Mouse (Mus musculus): ENCODE results near the gene Gm12169. TPM values are rescaled to one million over a fixed set of nuclear protein-coding genes. Genes with fewer than 3 reads are reported as not detected.
A peak's percentile ranks its signal among the peaks of the same experiment; 100 is the strongest.

Gm12169 gene
- polyA plus RNA-seq, 1 experiment from 2014 or later: not detected

GRCm38 (mm10) chr11:46549721-46550120, 25.7 kb downstream of the Gm12169 start:
- Histone ChIP-seq H3K27ac (no peak overlapping the region), H3K4me2 (replicated peaks) (no peak overlapping the region), H3K4me3 (no peak overlapping the region), H3K27me3 (no peaks in the 10 kb centered on the region), H3K36me3 (no peaks in the 10 kb centered on the region), H3K9me3 (no peaks in the 10 kb centered on the region), H3K9ac (no peak overlapping the region), H3K4me1 (no peaks in the 10 kb centered on the region)
- no peak for ATAC-seq (ENCODE audit: low FRiP score, low read depth)
- whole genome bisulfite sequencing: 85% methylated on average over 4 of the region's 4 CpGs

GRCm38 (mm10) chr11:46552741-46553140, 28.7 kb downstream of the Gm12169 start:
- Histone ChIP-seq H3K9ac (no peak overlapping the region), H3K4me3 (no peak overlapping the region), H3K36me3 (no peaks in the 10 kb centered on the region), H3K9me3 (no peaks in the 10 kb centered on the region), H3K4me1 (no peaks in the 10 kb centered on the region), H3K27ac (no peak overlapping the region), H3K27me3 (no peaks in the 10 kb centered on the region), H3K4me2 (replicated peaks) (no peak overlapping the region)
- no peak for ATAC-seq (ENCODE audit: low FRiP score, low read depth)
- 95% methylated on average over 3 of the region's 3 CpGs for WGBS

GRCm38 (mm10) chr11:46561096-46561495, 37.1 kb downstream of the Gm12169 start:
- no peaks in the 10 kb centered on the region for H3K4me1 ChIP-seq
- no peaks in the 10 kb centered on the region for H3K27me3 ChIP-seq
- H3K4me3 ChIP-seq: no peak overlapping the region
- no peak overlapping the region for H3K27ac ChIP-seq
- no peak for ATAC-seq (ENCODE audit: low FRiP score, low read depth)
- H3K9ac ChIP-seq: no peak overlapping the region
- no peaks in the 10 kb centered on the region for H3K9me3 ChIP-seq
- no peaks in the 10 kb centered on the region for H3K36me3 ChIP-seq
- H3K4me2 ChIP-seq (replicated peaks): no peak overlapping the region
- WGBS: 74% methylated on average over 4 of the region's 4 CpGs

DNA sequence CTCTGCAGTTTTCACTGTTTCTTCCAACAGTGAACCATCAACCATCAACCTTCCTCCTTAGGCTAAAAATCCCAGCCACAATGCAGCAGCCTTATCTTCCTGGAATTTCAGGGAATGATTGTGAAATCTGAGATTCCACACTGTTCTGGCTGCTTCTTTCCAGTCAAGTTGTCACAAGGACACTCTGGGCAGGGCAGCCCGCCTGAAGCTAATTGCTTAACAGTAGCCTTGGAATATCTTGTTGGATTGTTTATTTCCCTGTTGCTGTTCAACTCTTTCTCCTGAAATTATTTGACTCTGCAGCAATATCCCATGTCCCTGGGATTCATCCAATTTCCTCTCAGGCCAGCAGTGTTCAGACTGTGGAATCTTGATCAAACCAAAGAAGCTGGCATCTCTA, 40.7 kb downstream of the Gm12169 start:
- no peaks in the 10 kb centered on the region for H3K9me3 ChIP-seq
- WGBS: 72% methylated on average over 1 of the region's 1 CpGs

DNA sequence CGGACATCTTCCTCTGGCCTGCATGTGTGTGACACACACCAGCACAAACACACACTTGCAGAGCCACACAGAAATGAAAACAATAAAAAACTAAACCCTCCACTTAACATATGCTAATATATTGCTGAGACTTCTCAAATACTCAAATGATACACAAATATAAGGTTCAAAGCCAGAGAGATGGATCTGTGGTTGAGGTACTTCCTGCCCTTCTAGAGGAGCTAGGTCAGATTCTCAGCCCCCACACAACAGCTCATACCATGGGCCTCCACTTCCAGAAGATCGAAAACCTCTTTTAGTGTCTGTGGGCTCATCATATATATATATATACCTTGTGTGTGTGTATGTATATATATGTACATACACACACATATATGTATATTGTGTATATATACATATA, 42.0 kb downstream of the Gm12169 start:
- Histone ChIP-seq H3K9me3 (no peaks in the 10 kb centered on the region), H3K4me1 (no peaks in the 10 kb centered on the region), H3K27ac (no peak overlapping the region), H3K9ac (no peak overlapping the region), H3K27me3 (no peaks in the 10 kb centered on the region), H3K4me3 (no peak overlapping the region), H3K4me2 (replicated peaks) (no peak overlapping the region), H3K36me3 (no peaks in the 10 kb centered on the region)
- no peak for ATAC-seq (ENCODE audit: low FRiP score, low read depth)
- WGBS: 92% methylated on average over 2 of the region's 2 CpGs

More for the DNA sequence above, 40.7 kb downstream of the Gm12169 start:
- Histone ChIP-seq H3K27ac (no peak overlapping the region), H3K4me3 (no peak overlapping the region), H3K27me3 (no peaks in the 10 kb centered on the region), H3K4me1 (no peaks in the 10 kb centered on the region), H3K36me3 (no peaks in the 10 kb centered on the region), H3K9ac (no peak overlapping the region), H3K4me2 (replicated peaks) (no peak overlapping the region)
- ATAC-seq (ENCODE audit: low FRiP score, low read depth): no peak

- no peak for ATAC-seq (ENCODE audit: low FRiP score, low read depth)
- H3K27ac ChIP-seq: no peak overlapping the region
- no peak overlapping the region for H3K4me3 ChIP-seq
- H3K27me3 ChIP-seq: no peaks in the 10 kb centered on the region
- WGBS: 63% methylated on average over 1 of the region's 1 CpGs
- no peaks in the 10 kb centered on the region for H3K4me1 ChIP-seq
- no peak overlapping the region for H3K9ac ChIP-seq
- no peak overlapping the region for H3K4me2 ChIP-seq (replicated peaks)
- H3K36me3 ChIP-seq: no peaks in the 10 kb centered on the region
- H3K9me3 ChIP-seq: no peaks in the 10 kb centered on the region
Measured at GRCm38 (mm10) chr11:46569107-46569506, 45.1 kb downstream of the Gm12169 start.

GRCm38 (mm10) chr11:46571327-46571726, 47.3 kb downstream of the Gm12169 start, which contains the start of gene BC053393:
TSS of gene BC053393 (plus strand) at chr11:46571536.
- Histone ChIP-seq H3K9me3 (no peaks in the 10 kb centered on the region), H3K4me3 (no peak within 1 kb of the TSS), H3K4me1 (no peaks in the 10 kb centered on the region), H3K27me3 (no peaks in the 10 kb centered on the region), H3K4me2 (replicated peaks) (no peak within 1 kb of the TSS), H3K36me3 (no peaks in the 10 kb centered on the region), H3K9ac (no peak within 1 kb of the TSS), H3K27ac (no peak within 1 kb of the TSS)
- WGBS: 65% methylated on average over 1 of the region's 1 CpGs
- ATAC-seq (ENCODE audit: low FRiP score, low read depth): no peak

DNA sequence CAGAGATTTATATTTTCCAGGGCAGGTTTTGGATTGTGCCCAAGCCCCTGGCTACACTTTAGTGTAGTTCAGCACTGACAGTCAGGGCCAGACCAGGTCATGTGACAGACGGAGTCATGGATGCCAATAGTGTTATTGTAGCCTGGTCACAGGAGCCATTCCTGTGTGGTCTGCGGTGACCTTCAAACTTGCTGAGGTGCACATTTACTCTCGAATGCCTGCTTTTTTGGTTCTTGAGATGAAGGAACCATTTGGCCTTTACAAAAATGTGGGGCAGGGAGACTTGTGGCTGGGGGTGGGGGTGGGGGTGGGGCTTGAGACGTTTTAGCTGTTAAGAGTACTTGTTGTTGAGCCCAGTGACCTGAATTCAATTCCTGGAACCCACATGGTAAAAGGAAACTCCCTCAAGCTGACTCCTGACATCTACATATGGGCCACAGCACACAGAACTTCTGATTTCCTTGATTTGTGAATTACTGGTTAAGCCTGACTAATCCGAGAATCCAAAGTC, 54.8 kb downstream of the Gm12169 start:
- Histone ChIP-seq H3K4me2 (replicated peaks) (no peak overlapping the region), H3K9ac (no peak overlapping the region; the same call in 1 of the 2 replicates), H3K4me1 (no peaks in the 10 kb centered on the region), H3K27me3 (no peaks in the 10 kb centered on the region), H3K27ac (peak overlapping the region; percentile 61; the same call in 1 of the 2 replicates), H3K9me3 (no peaks in the 10 kb centered on the region), H3K4me3 (no peak overlapping the region), H3K36me3 (no peaks in the 10 kb centered on the region)
- peak; percentile 86; the same call in 1 of the 2 replicates for ATAC-seq (ENCODE audit: low FRiP score, low read depth)
- 47% methylated on average over 5 of the region's 5 CpGs for WGBS

GRCm38 (mm10) chr11:46580428-46580827, 56.4 kb downstream of the Gm12169 start:
- Histone ChIP-seq H3K9me3 (no peaks in the 10 kb centered on the region), H3K36me3 (no peaks in the 10 kb centered on the region), H3K4me3 (no peak overlapping the region), H3K27ac (no peak overlapping the region), H3K4me2 (replicated peaks) (no peak overlapping the region), H3K4me1 (no peaks in the 10 kb centered on the region), H3K27me3 (no peaks in the 10 kb centered on the region), H3K9ac (no peak overlapping the region)
- WGBS: 77% methylated on average over 3 of the region's 3 CpGs
- no peak for ATAC-seq (ENCODE audit: low FRiP score, low read depth)

DNA sequence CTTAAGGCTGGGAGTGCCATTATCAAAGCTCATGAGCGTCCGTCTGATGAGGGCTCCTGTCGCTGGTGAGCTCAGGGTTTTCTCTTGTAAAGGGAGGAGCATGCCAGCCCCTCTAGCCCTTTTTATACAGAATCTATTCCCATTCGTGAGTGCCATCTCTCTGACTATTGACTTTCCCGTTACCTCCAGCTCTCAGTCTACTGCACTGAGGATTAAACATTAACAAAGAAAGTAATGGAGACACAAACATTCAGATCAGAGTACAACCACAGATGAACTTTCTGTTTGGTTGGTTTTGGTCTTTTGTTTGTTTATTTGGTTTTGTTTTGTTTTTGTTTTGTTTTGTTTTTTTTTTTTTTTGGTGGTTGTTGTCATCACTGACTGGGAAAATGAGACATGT, 58.7 kb downstream of the Gm12169 start:
- no peak overlapping the region for H3K27ac ChIP-seq
- no peaks in the 10 kb centered on the region for H3K27me3 ChIP-seq
- no peak for ATAC-seq (ENCODE audit: low FRiP score, low read depth)
- no peak overlapping the region for H3K9ac ChIP-seq
- H3K9me3 ChIP-seq: no peaks in the 10 kb centered on the region
- no peak overlapping the region for H3K4me2 ChIP-seq (replicated peaks)
- 88% methylated on average over 5 of the region's 5 CpGs for WGBS
- H3K4me1 ChIP-seq: no peaks in the 10 kb centered on the region
- no peak overlapping the region for H3K4me3 ChIP-seq
- no peaks in the 10 kb centered on the region for H3K36me3 ChIP-seq

Other genes with a start within 250 kb of the Gm12169 start
- 11.0 and 14.1 TPM in 2 replicates for gene Cyfip2, start 211.4 kb upstream of the Gm12169 start, polyA plus RNA-seq (2015; fragmentation: Nextera tagmentation; extraction: Ambion mirVana)
- gene Itk, start 134.7 kb upstream of the Gm12169 start, polyA plus RNA-seq (2015; fragmentation: Nextera tagmentation; extraction: Ambion mirVana): 0.04 and 0.10 TPM in 2 replicates
- not detected in 2 replicates for gene Fam71b, start 127.7 kb upstream of the Gm12169 start, polyA plus RNA-seq (2015; fragmentation: Nextera tagmentation; extraction: Ambion mirVana)
- gene Med7, start 87.3 kb upstream of the Gm12169 start, polyA plus RNA-seq (2015; fragmentation: Nextera tagmentation; extraction: Ambion mirVana): 83.4 and 92.5 TPM in 2 replicates
- gene Havcr2, start 69.3 kb upstream of the Gm12169 start, polyA plus RNA-seq (2015; fragmentation: Nextera tagmentation; extraction: Ambion mirVana): 0.17 TPM in 1 of 2 replicates, not detected in the other
- 0.09 TPM in 1 of 2 replicates, not detected in the other for gene BC053393, start 47.3 kb downstream of the Gm12169 start, polyA plus RNA-seq (2015; fragmentation: Nextera tagmentation; extraction: Ambion mirVana)
- 0.47 TPM in 1 of 2 replicates, not detected in the other for gene Dppa1, start 105.0 kb downstream of the Gm12169 start, polyA plus RNA-seq (2015; fragmentation: Nextera tagmentation; extraction: Ambion mirVana)
- gene Timd2, start 182.8 kb downstream of the Gm12169 start, polyA plus RNA-seq (2015; fragmentation: Nextera tagmentation; extraction: Ambion mirVana): 0.09 TPM in 1 of 2 replicates, not detected in the other
- 0.20 and 0.36 TPM in 2 replicates for gene Havcr1, start 210.9 kb downstream of the Gm12169 start, polyA plus RNA-seq (2015; fragmentation: Nextera tagmentation; extraction: Ambion mirVana)

Measured in limb, embryonic 13.5 days (tissue).